Mouse (Mus musculus) kidney, adult 2 months (tissue): Measurements from ENCODE around the gene Mettl7b.

ENCODE experiments used
- CTCF ChIP-seq: fragments of 200-500 bp; conservative IDR thresholded peaks from 2 replicates; pipeline ENCODE4 v1.5.1; 2011; ENCODE audit warnings: low read depth, mild to moderate bottlenecking, control low read depth, low read length, moderate library complexity, mixed read lengths; ENCODE audit not compliant: insufficient read depth, insufficient read length
- POLR2A ChIP-seq: fragments of 200-500 bp; IDR thresholded peaks from one replicate; pipeline ENCODE4 v1.6.1; 2011; ENCODE audit warnings: low read depth, low read length, control low read depth

GRCm38 (mm10) chr10:128938974-128939373, 21.8 kb downstream of the Mettl7b start:
- TF ChIP-seq CTCF (no peak), POLR2A (no peak)
